Mouse (Mus musculus): ENCODE results near the gene Eps8. TPM values are rescaled to one million over a fixed set of nuclear protein-coding genes. Genes with fewer than 3 reads are reported as not detected.
A peak's percentile ranks its signal among the peaks of the same experiment; 100 is the strongest.

The Eps8 gene
- polyA plus RNA-seq, 1 experiment from 2014 or later, result 8.5 TPM

GRCm38 (mm10) chr6:137681000-137681399 is 26.3 kb upstream of the Eps8 start:
- H3K27me3 ChIP-seq (replicated peaks), result no peaks in the 10 kb centered on the region
- 95% methylated on average over 2 of the region's 2 CpGs for WGBS
- H3K4me2 ChIP-seq (replicated peaks), result no peak overlapping the region
- H3K9ac ChIP-seq, result no peak overlapping the region
- no peaks in the 10 kb centered on the region for H3K9me3 ChIP-seq
- H3K36me3 ChIP-seq, result no peaks in the 10 kb centered on the region
- no peak overlapping the region for H3K4me3 ChIP-seq
- no peaks in the 10 kb centered on the region for H3K4me1 ChIP-seq
- ATAC-seq (ENCODE audit: low FRiP score, low read depth), result no peak
- no peak overlapping the region for H3K27ac ChIP-seq

DNA sequence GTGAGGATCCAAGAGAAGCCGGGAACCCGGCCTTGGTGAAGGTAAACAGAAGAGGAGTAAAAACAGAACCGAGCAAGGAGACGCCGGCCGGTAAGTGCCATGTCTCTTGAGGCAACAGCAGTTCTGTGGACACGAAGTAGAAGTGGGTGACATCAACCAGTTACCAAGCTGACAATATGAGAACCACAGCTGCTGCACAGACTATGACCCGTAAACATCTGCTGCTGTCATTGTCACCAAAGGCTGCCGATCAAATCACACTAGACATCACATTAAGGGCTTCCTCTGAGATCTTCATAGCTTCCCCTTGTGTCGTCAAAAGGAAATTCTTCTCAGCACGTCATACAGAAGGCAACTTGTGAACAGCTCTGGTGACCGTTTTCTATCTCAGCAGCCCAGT is 21.9 kb upstream of the Eps8 start:
- Histone ChIP-seq H3K27ac (no peak overlapping the region), H3K9ac (no peak overlapping the region), H3K4me1 (no peaks in the 10 kb centered on the region), H3K36me3 (no peaks in the 10 kb centered on the region), H3K9me3 (no peaks in the 10 kb centered on the region), H3K4me2 (replicated peaks) (no peak overlapping the region), H3K27me3 (replicated peaks) (no peaks in the 10 kb centered on the region), H3K4me3 (no peak overlapping the region)
- ATAC-seq (ENCODE audit: low FRiP score, low read depth), result no peak
- 83% methylated on average over 12 of the region's 12 CpGs for WGBS

DNA sequence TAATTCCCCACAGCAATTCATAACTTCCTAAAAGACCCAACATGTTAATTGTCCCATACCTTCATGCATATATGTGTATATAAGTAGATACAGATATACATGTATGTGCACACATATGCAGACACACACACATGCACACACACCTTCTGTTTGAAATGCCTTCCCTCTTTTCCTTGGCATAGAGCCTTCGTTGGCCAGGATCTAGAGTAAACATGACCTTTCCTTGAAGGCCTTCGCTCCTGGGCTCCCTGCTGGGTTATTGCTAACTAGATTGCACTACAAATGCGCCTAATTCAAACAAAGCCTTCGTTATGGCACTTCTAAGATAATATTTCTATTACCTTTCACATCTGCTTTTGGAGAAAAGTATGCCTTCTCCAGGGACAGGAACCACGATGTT is 20.9 kb upstream of the Eps8 start:
- H3K4me1 ChIP-seq, result no peaks in the 10 kb centered on the region
- no peaks in the 10 kb centered on the region for H3K27me3 ChIP-seq (replicated peaks)
- H3K9ac ChIP-seq, result no peak overlapping the region
- no peak overlapping the region for H3K4me2 ChIP-seq (replicated peaks)
- 56% methylated on average over 5 of the region's 5 CpGs for WGBS
- H3K27ac ChIP-seq, result no peak overlapping the region
- no peak overlapping the region for H3K4me3 ChIP-seq
- no peaks in the 10 kb centered on the region for H3K9me3 ChIP-seq
- no peak for ATAC-seq (ENCODE audit: low FRiP score, low read depth)
- no peaks in the 10 kb centered on the region for H3K36me3 ChIP-seq

DNA sequence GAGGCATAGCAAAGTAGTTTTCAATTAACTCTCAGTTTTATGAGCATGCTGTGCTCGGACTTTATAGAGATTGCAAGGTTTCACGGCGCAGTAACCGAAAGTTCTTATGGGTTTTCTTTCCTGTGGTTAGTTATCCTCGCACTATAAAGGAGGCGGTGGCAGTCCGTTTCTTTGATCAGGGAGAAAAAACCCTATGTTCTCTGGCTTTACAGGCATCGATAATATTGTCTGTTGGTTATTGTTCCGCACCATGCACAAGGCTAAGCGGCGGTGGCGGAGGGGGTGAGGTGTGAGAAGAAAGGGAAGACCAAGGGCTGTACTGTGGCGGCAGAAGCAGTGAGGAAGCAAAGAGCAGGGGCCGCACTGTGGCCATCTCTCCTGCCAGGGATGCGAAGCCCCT is 18.6 kb upstream of the Eps8 start:
- 0 out of 2 replicates have a peak overlapping the region, but pooled peaks have one; percentile 9 for H3K4me2 ChIP-seq (replicated peaks)
- H3K4me3 ChIP-seq, result no peak overlapping the region
- no peak overlapping the region for H3K27ac ChIP-seq
- no peaks in the 10 kb centered on the region for H3K4me1 ChIP-seq
- no peak overlapping the region for H3K9ac ChIP-seq
- ATAC-seq (ENCODE audit: low FRiP score, low read depth), result no peak
- WGBS, result 60% methylated on average over 15 of the region's 15 CpGs
- H3K9me3 ChIP-seq, result no peaks in the 10 kb centered on the region
- no peaks in the 10 kb centered on the region for H3K36me3 ChIP-seq
- H3K27me3 ChIP-seq (replicated peaks), result no peaks in the 10 kb centered on the region

DNA sequence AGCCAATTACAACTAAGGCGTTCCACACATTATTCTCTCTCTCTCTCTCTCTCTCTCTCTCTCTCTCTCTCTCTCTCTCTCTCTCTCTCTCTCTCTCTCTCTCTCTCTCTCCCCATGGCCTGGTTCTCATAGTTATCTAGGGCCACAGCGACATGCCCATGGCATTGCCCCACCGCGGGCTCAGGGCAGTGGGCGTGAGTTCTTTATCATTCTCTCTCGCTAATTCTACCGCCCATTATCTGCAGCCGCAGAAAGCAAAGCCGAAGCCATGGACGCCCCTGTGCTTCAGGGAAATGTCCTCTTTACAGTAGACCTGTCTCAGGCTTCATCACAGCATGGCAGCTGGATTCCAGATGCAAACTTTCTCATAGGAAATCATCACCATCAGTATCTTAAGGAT is 16.9 kb upstream of the Eps8 start:
- no peak overlapping the region for H3K9ac ChIP-seq
- H3K27me3 ChIP-seq (replicated peaks), result no peaks in the 10 kb centered on the region
- no peak for ATAC-seq (ENCODE audit: low FRiP score, low read depth)
- no peak overlapping the region for H3K4me3 ChIP-seq
- no peaks in the 10 kb centered on the region for H3K36me3 ChIP-seq
- H3K27ac ChIP-seq, result no peak overlapping the region
- no peaks in the 10 kb centered on the region for H3K4me1 ChIP-seq
- H3K9me3 ChIP-seq, result no peaks in the 10 kb centered on the region
- 87% methylated on average over 10 of the region's 10 CpGs for WGBS
- no peak overlapping the region for H3K4me2 ChIP-seq (replicated peaks)

DNA sequence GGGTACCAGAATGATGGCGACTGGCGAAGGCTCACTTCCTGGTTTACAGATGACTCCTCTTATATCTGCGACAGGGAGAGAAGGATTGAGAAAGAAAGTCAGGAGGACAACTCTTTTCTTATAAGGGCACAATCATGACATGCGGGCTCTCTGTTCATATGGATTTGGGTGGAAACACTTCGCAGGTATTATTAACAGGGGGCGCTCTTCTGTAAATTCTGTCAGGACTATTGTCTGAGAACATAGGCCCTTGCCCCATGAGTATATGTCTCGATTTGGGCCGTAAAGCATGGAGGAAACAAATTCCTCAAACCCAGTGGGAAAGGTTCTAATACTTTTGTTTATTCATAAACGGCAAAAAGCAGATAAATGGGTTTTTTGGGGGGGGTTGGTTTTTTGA is 16.1 kb upstream of the Eps8 start:
- no peak for ATAC-seq (ENCODE audit: low FRiP score, low read depth)
- H3K9ac ChIP-seq, result no peak overlapping the region
- 94% methylated on average over 9 of the region's 9 CpGs for WGBS

DNA sequence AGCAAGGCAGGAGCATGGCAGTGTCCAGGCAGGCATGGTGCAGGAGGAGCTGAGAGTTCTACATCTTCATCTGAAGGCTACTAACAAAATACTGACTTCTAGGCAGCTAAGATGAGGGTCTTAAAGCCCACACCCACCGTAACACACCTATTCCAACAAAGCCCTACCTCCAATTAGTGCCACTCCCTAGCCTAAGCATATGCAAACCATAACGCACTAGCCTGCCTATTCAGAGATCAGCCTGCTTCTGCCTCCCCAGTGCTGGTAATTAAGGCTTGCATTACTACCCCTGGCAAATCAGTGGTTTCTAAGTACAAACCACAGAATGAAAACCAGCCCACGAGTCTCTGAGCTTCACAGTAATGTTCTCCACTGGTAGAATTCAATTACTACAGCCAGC is 15.2 kb upstream of the Eps8 start:
- no peaks in the 10 kb centered on the region for H3K36me3 ChIP-seq
- H3K27ac ChIP-seq, result no peak overlapping the region
- H3K27me3 ChIP-seq (replicated peaks), result no peaks in the 10 kb centered on the region
- H3K4me1 ChIP-seq, result no peaks in the 10 kb centered on the region
- no peak overlapping the region for H3K9ac ChIP-seq
- ATAC-seq (ENCODE audit: low FRiP score, low read depth), result no peak
- H3K4me2 ChIP-seq (replicated peaks), result no peak overlapping the region
- H3K9me3 ChIP-seq, result no peaks in the 10 kb centered on the region
- no peak overlapping the region for H3K4me3 ChIP-seq
- 92% methylated on average over 3 of the region's 3 CpGs for WGBS

More for the DNA sequence above, 16.1 kb upstream of the Eps8 start:
- Histone ChIP-seq H3K27ac (no peak overlapping the region), H3K27me3 (replicated peaks) (no peaks in the 10 kb centered on the region), H3K9me3 (no peaks in the 10 kb centered on the region), H3K4me1 (no peaks in the 10 kb centered on the region), H3K4me3 (no peak overlapping the region), H3K36me3 (no peaks in the 10 kb centered on the region), H3K4me2 (replicated peaks) (no peak overlapping the region)

- Histone ChIP-seq H3K36me3 (no peaks in the 10 kb centered on the region), H3K27me3 (replicated peaks) (no peaks in the 10 kb centered on the region), H3K4me2 (replicated peaks) (no peak overlapping the region), H3K9ac (no peak overlapping the region), H3K4me3 (no peak overlapping the region), H3K27ac (no peak overlapping the region), H3K4me1 (no peaks in the 10 kb centered on the region), H3K9me3 (no peaks in the 10 kb centered on the region)
- 89% methylated on average over 1 of the region's 1 CpGs for WGBS
- no peak for ATAC-seq (ENCODE audit: low FRiP score, low read depth)
Measured at GRCm38 (mm10) chr6:137669433-137669832, 14.8 kb upstream of the Eps8 start.

DNA sequence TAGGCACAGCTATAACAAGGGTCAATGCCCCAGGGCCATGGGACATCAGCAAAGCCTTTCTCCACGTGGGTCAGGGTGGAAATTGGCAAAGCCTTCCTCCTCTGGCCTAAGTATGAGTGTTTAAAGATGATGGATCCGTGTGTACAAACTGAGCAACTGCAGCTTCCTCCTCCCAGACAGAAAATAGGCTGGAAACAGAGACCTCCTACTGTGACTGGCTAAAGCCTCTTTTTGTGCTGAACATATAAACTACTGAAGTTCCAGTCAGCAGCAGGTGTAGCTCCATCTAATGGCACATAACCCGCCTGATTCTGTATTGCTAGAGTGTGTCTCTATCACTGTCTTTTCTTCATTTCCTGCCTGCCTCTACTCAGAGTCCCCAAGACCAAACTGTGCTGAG is 13.7 kb upstream of the Eps8 start:
- ATAC-seq (ENCODE audit: low FRiP score, low read depth), result no peak
- Histone ChIP-seq H3K4me2 (replicated peaks) (no peak overlapping the region), H3K36me3 (no peaks in the 10 kb centered on the region), H3K9me3 (no peaks in the 10 kb centered on the region), H3K27ac (no peak overlapping the region), H3K27me3 (replicated peaks) (no peaks in the 10 kb centered on the region), H3K4me1 (no peaks in the 10 kb centered on the region), H3K9ac (no peak overlapping the region), H3K4me3 (no peak overlapping the region)
- WGBS, result 61% methylated on average over 3 of the region's 3 CpGs

GRCm38 (mm10) chr6:137667665-137668064 is 13.0 kb upstream of the Eps8 start:
- Histone ChIP-seq H3K27ac (no peak overlapping the region), H3K4me1 (no peaks in the 10 kb centered on the region), H3K36me3 (no peaks in the 10 kb centered on the region), H3K4me2 (replicated peaks) (no peak overlapping the region), H3K27me3 (replicated peaks) (no peaks in the 10 kb centered on the region), H3K9me3 (no peaks in the 10 kb centered on the region), H3K4me3 (no peak overlapping the region), H3K9ac (no peak overlapping the region)
- 78% methylated on average over 3 of the region's 3 CpGs for WGBS
- no peak for ATAC-seq (ENCODE audit: low FRiP score, low read depth)

- Histone ChIP-seq H3K4me3 (no peak overlapping the region), H3K27ac (no peak overlapping the region), H3K9me3 (no peaks in the 10 kb centered on the region), H3K4me2 (replicated peaks) (no peak overlapping the region), H3K27me3 (replicated peaks) (no peaks in the 10 kb centered on the region), H3K9ac (no peak overlapping the region), H3K36me3 (no peaks in the 10 kb centered on the region), H3K4me1 (no peaks in the 10 kb centered on the region)
- 68% methylated on average over 3 of the region's 3 CpGs for WGBS
- ATAC-seq (ENCODE audit: low FRiP score, low read depth), result no peak
Measured at GRCm38 (mm10) chr6:137664936-137665335, 10.3 kb upstream of the Eps8 start.

DNA sequence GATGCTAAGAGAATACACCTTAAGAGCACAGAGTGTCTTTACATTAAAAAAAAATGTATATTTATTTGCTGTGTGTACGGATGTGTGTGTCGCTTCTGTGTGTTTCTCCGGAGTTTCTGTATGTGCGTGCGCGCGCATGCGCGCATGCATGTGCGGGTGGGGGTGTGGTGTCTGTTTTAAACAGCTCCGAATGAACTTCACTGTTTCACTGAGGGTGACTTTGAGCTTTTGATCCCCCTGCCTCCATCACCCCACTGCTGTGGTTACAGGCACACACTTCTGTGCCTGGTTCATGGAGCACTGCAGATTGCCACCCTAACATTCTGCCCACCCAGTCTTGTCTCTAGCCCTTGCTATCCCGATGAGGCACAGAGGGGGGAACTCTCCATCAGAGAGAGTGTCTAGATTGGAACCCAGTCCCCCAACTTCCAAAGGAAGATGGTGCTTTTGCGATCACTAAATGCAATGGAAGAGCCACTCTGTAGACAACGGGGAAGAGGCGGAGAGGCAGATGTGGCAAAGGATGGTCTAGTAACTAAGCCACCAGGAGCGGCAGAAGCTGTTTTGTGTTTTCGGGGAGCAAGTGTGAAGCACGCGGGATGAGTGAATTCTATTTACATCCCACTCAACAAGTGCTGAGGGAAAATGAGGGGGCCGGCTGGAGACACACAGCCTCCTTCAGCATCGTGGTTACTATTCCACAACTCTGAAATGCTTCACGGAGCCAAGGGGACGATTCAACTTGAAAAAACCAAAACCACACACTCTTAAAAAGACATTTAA is 7.1 kb upstream of the Eps8 start:
- no peak for ATAC-seq (ENCODE audit: low FRiP score, low read depth)
- Histone ChIP-seq H3K9me3 (no peaks in the 10 kb centered on the region), H3K27ac (no peak overlapping the region), H3K36me3 (no peaks in the 10 kb centered on the region), H3K4me3 (no peak overlapping the region), H3K4me1 (no peaks in the 10 kb centered on the region), H3K4me2 (replicated peaks) (no peak overlapping the region), H3K27me3 (replicated peaks) (no peaks in the 10 kb centered on the region), H3K9ac (no peak overlapping the region)
- WGBS, result 93% methylated on average over 23 of the region's 23 CpGs

- Histone ChIP-seq H3K9ac (no peak overlapping the region), H3K36me3 (no peaks in the 10 kb centered on the region), H3K27me3 (replicated peaks) (no peaks in the 10 kb centered on the region), H3K4me1 (no peaks in the 10 kb centered on the region), H3K4me3 (no peak overlapping the region), H3K9me3 (no peaks in the 10 kb centered on the region), H3K27ac (no peak overlapping the region), H3K4me2 (replicated peaks) (no peak overlapping the region)
- ATAC-seq (ENCODE audit: low FRiP score, low read depth), result no peak
- WGBS, result 81% methylated on average over 12 of the region's 12 CpGs
Measured at GRCm38 (mm10) chr6:137658426-137659088, 3.9 kb upstream of the Eps8 start.

Data from neural tube, embryonic 12.5 days (tissue).